Mouse (Mus musculus) neutrophil, adult 5-6 weeks (primary cell): ENCODE data around the gene Gli2. TPM values are rescaled to one million over a fixed set of nuclear protein-coding genes. Genes with fewer than 3 reads are reported as not detected.

Experiments used
- ATAC-seq: fragments of 151-379, 151-347 bp; 2 replicates; pipeline ENCODE4 v1.8.0; 2017; ENCODE audit warnings: mild to moderate bottlenecking, moderate TSS enrichment; ENCODE audit not compliant: insufficient number of reproducible peaks, poor library complexity, low FRiP score, severe bottlenecking; ENCODE audit errors: extremely low read depth
- total RNA-seq: library from RNA; stranded (forward); fragments of 200-1000 nt; gene quantifications from 2 replicates; pipeline ENCODE4 v1.2.3, GENCODE M21; 2017

Gene Gli2
- total RNA-seq, 1 experiment from 2014 or later: not detected

DNA sequence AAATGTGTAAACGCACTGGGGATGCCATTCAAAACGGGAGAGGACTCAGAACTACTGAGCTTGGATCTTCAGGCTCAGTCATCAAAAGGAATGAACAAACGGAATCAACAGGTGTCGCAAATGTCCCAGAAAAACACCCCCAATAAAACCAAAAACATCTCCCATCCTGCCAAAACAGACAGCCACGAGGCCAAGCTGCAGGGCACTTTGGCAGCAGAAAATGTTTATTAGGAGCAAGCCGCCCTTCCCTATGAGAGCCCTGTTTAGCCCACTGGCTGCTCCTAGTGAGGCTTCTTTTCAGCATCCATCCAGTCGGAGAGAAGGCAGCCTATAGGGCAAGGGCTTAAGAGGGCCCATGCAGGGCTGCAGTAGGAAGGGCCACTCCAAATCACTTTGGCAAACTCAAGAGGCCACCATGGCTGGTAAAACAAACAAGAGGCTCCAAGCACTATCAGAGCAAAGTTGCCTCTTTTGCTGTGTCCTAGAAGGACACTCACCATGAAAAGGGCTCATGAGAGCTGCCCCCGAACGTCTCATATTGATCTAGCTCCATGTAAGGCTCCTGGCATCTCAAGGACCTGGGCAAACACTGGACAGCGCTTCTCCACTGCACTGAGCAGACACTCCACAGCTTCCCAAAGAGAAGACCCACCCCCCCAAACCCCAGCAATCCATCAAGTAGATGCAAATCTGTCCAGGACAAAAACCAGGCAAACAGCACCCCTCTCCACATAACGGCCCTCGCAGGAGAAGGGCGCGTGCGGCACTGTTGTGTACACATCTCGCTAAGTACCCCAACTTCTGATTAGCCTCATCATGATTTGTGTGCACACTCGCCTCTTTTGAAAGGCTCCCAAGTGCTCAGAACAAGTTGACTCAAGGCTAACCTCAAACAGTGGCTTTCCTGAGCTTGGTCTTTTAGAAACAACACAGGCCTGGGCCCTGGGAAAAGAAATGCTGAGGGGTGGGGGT lies 139.7 kb downstream of the Gli2 start:
- ATAC-seq: no peak

- no peak for ATAC-seq
These were observed 140.5 kb downstream of the Gli2 start for GRCm38 (mm10) chr1:118912929-118913328.

DNA sequence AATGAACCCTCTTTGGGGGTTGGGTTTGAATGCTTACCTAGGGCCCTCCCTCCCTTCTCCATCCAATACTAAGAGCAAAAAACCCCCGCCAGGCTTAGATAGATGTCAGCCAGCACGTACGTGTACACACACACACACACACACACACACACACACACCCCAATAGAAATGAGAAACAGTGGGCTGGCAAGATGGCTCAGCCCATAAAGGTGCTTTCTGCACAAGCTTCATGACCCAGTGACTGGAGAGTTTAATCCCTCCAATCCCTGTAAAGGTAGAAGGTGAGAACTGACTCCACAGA lies 142.0 kb downstream of the Gli2 start:
- no peak for ATAC-seq

GRCm38 (mm10) chr1:118910693-118911426 lies 142.6 kb downstream of the Gli2 start:
- no peak for ATAC-seq

GRCm38 (mm10) chr1:118909051-118909450 lies 144.4 kb downstream of the Gli2 start:
- ATAC-seq: no peak

DNA sequence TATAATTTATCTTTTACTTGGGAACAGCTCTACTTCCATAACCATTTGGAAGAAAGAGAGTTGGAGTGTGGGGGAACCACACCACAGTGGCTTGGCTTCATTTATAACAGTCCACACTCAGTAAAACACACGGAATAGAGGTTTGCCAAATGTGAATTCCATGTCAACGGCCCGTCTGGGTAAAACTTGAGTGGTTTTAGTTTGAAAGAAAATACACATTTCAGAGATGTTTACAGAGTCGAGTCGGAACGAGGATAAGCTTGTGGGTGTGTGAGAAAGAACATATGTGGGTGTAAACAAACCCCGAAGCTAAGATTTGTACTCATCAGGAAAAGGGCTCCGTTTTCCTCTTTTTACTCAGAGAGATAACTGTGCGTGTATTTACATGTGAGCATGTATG lies 145.8 kb downstream of the Gli2 start:
- ATAC-seq: no peak

DNA sequence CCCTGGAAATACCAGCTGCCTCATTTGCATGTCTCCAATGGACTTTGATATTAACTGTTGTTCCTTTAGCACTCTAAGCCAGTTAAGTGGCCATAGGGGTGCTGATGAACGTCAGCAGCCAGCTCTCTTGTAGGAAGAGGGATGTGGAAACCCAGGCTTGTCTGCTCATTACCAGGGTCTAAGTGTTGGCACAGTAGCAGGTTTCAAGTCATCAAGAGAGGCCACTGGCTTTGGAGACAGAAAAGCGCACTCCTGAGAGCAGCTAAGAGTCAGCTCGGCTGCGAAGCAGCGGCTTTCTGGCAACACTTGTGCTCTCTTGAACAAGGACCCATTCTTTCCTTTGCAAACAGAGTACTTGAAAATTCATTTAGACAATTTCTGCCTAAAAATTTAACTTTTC lies 148.1 kb downstream of the Gli2 start:
- ATAC-seq: no peak

DNA sequence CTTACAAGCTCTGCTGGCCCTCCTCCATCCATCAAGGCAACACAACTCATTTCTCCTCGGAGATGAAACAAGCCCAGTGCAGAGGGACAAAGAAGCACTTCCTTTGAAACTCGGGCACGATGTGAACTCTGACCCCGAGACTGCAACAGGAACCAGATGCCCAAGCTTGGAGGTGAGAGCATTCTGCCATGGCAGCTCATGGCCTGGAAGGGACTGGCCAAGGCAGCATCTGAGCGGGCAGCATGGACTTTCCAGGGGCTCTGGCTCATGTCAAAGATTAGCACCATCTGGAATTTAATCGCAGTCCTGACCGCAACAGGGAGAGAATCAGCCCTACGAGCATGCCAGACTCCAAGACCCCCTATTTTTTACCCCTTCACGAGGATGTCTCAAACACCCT lies 148.5 kb downstream of the Gli2 start:
- no peak for ATAC-seq

GRCm38 (mm10) chr1:118904431-118904830 lies 149.0 kb downstream of the Gli2 start:
- ATAC-seq: no peak

DNA sequence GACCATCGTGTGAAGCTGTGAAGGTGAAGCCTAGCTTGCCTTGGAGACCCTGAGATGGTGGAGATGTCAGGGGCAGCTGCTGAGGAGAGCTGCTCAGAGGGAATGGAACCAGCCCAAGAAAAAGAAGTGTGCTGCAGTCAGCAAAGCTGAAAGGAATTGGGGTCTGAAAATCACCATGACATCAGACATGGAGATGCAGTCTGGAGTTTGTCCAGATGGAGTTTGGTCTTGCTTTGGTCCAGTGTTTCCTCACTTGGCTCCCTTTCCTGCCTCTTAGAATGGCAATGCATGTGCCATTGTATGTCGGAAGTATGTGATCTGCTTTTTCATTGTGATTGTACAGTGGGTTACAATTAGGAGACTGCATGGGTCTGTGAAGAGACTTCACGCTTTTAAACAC lies 149.7 kb downstream of the Gli2 start:
- no peak for ATAC-seq

DNA sequence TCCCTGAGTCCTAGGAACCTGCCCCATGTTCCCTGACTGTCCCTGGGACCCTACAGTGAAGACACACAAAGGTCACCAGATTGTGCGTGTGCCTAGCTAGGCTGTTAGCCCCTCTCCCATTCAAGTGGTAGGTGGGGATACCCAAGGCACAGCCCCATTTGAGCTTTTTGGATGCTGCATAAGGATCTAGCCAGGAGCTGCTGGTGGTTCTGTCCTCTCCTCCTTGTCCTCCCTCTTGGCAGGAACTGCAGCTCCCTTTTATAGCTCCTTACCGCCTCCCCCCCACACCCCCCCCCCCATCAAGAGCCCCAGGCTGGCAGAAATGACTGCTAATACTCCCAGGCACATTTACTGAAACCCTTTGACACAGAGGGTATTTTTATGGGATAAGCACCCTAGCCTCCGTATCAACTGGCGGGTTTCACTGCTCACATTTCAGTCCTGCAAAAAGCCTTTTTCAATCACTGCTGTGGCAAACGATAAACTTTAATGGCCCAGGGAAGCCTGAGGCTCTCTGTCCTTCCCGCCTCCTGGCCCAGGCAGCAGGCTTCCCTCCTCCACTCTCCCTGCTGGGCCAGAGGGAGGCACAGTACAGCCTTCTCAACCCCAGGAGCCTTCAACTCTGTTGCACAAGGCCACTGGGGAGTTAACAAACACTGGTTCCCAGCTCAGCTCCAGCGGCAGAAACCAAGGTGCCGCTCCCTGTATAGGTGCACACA lies 151.4 kb downstream of the Gli2 start:
- ATAC-seq: no peak

- ATAC-seq: no peak
These were observed 155.1 kb downstream of the Gli2 start for GRCm38 (mm10) chr1:118898351-118898750.

- ATAC-seq: no peak
These were observed 158.2 kb downstream of the Gli2 start for GRCm38 (mm10) chr1:118895026-118895762.

- no peak for ATAC-seq
These were observed 162.0 kb downstream of the Gli2 start for GRCm38 (mm10) chr1:118891395-118891794.

DNA sequence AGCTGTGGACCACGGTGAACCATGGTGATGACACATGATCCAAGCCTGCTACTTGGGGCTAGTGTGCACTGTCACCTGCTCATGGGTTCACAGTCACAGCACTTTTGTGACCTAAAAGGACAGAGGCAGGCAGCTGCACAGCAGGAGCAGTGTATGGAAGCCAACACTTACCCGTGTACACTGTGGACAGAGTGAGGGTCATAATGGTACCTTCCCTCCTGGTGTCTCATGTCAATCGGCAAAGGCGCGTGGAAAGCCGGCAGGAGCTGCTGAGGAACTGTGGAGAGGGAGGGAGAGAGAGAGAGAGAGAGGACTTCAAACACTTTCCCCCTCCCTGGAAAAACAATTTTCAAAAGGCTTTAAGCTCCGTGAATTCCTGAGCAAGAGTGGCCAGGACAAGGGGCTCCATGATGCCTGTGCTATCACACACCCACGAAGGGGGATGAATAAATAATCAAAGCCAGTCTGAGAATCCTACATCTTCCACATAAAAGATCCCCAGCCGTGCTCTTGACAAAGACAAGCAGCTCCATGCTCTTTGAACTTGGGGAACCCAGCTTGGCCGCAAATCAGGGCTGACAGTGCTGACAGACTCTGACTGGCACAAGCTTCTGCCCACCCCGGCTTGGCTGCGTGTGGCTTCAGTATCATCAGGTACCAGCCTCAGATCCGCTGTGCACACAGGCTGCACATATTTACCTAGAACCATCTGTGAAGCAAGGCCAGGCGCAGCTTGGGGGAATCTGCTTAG lies 163.1 kb downstream of the Gli2 start:
- ATAC-seq: no peak

DNA sequence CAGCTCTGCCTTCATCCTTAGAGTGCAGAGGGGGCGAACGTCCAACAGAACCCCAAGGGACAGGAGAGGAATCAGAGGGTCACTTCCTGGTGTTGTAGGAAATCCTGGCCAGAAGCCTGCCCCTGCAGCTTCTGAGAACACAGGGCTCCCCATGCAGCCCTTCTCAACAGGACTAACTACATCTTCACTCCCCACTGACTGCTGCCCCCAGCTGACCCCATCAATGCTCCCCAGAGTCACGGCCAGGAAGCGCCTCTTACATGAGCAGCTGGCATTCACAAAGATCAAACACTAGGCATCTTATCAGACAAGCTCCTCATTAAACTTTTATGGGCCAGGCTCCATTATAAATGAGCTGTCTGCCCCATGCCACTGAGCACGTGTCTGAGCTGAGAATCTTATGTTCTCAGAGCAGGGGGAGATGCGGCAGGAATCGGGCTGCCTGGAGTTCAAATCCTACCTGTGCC lies 172.6 kb downstream of the Gli2 start:
- ATAC-seq: no peak

- ATAC-seq: no peak
These were observed 175.1 kb downstream of the Gli2 start for GRCm38 (mm10) chr1:118878291-118878690.

DNA sequence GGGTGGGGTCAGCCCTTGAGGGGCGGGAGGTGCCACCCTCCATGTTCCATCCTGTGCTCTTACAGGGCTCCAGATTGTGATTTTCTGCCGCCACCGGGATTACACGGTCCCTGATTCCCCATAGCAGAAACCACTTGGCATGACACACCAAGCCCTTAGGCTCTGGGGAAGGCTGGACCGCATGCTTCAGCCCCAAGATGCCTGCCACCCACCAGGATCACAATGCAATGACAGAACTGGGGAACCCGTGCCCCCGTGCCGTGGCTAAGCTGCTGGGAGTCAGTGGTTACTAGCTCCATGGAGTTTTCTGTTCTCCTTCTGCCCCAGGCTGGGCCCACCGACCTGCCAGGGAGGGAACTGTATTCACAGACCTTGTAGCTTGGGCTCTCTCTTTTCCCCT lies 178.2 kb downstream of the Gli2 start:
- no peak for ATAC-seq
